Mouse (Mus musculus): ENCODE results near the gene Gpha2. TPM values are rescaled to one million over a fixed set of nuclear protein-coding genes. Genes with fewer than 3 reads are reported as not detected.

Gene Gpha2
- 0.72 TPM in 1 of 2 replicates, not detected in the other for polyA plus RNA-seq (2015; fragmentation: Nextera tagmentation; extraction: Ambion mirVana)

- Histone ChIP-seq H3K27ac (replicated peaks) (no peak within 1 kb of the TSS), H3K27me3 (no peaks in the 10 kb centered on the region), H3K9me3 (no peaks in the 10 kb centered on the region), H3K4me3 (no peak within 1 kb of the TSS), H3K9ac (no peak within 1 kb of the TSS), H3K4me2 (no peak within 1 kb of the TSS), H3K4me1 (replicated peaks) (no peaks in the 10 kb centered on the region), H3K36me3 (peaks cover 49% of the 10 kb centered on the region)
- no peak for ATAC-seq (ENCODE audit: low read depth)
- 21% methylated on average over 2 of the region's 2 CpGs for WGBS
These were observed at the start of gene Gpha2 for GRCm38 (mm10) chr19:6226135-6226534. Gene Gpha2 (plus strand): TSS chr19:6226380.

- no peak for ATAC-seq (ENCODE audit: low read depth)
- 85% methylated on average over 6 of the region's 6 CpGs for WGBS
- H3K36me3 ChIP-seq = no peaks in the 10 kb centered on the region
These were observed 47.4 kb upstream of the Gpha2 start for GRCm38 (mm10) chr19:6178775-6179174.

DNA sequence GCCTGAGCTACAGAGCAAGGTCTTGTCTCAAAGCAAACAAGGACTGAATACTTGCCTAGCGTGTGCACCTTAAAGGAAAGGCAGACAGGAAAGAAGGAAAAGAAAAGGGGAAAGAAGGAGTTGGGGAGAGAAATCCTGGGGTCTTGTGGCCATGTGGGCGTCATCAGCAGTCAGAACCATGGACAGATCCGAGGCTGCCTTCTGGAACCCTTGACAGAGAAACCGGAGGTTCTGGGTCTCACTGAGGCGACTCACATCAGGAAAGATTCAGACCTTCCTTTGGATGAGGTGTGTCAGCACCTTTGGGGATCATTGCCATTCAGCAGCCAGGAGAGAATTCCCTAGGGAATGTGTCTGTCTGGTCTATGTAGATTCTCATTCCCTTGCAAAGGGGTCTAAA is 44.6 kb upstream of the Gpha2 start:
- Histone ChIP-seq H3K27me3 (no peaks in the 10 kb centered on the region), H3K9ac (no peak overlapping the region), H3K36me3 (no peaks in the 10 kb centered on the region), H3K4me1 (replicated peaks) (no peaks in the 10 kb centered on the region), H3K4me3 (no peak overlapping the region), H3K4me2 (no peak overlapping the region), H3K9me3 (no peaks in the 10 kb centered on the region; the same call in 1 of the 2 replicates), H3K27ac (replicated peaks) (no peak overlapping the region)
- WGBS = 31% methylated on average over 5 of the region's 5 CpGs
- ATAC-seq (ENCODE audit: low read depth) = no peak

More at GRCm38 (mm10) chr19:6178775-6179174, 47.4 kb upstream of the Gpha2 start:
- Histone ChIP-seq H3K27ac (replicated peaks) (no peak overlapping the region), H3K9me3 (no peaks in the 10 kb centered on the region; the same call in 1 of the 2 replicates), H3K4me2 (no peak overlapping the region), H3K27me3 (no peaks in the 10 kb centered on the region), H3K9ac (no peak overlapping the region), H3K4me1 (replicated peaks) (no peaks in the 10 kb centered on the region), H3K4me3 (no peak overlapping the region)

DNA sequence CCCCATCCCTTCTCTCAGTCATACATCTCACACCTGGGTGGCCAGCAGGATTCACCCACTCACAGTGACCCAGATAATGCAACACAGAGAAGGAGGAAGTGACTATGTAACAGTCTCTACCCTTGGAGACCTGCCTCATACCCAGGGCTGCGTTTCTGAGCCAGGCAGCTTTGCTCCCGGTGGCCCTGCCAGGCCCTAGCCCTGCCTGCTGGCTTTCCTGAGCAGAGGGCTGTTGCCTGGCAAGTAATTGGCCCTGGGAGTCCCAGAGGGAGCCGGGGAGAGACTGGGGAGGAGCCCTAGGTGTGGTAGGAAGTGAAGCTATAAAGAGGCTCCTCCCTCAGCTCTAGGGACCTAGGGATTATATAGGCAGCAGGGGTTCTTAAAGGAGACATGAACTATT is 43.6 kb upstream of the Gpha2 start:
- ATAC-seq (ENCODE audit: low read depth) = no peak
- Histone ChIP-seq H3K27me3 (no peaks in the 10 kb centered on the region), H3K36me3 (no peaks in the 10 kb centered on the region), H3K4me2 (no peak overlapping the region), H3K4me1 (replicated peaks) (no peaks in the 10 kb centered on the region), H3K4me3 (no peak overlapping the region), H3K27ac (replicated peaks) (no peak overlapping the region), H3K9me3 (no peaks in the 10 kb centered on the region; the same call in 1 of the 2 replicates), H3K9ac (no peak overlapping the region)
- WGBS = 14% methylated on average over 3 of the region's 3 CpGs

- WGBS = 90% methylated on average over 23 of the region's 23 CpGs
- no peaks in the 10 kb centered on the region; the same call in 1 of the 2 replicates for H3K9me3 ChIP-seq
- H3K4me3 ChIP-seq = no peak within 1 kb of the TSS
- ATAC-seq (ENCODE audit: low read depth) = no peak
- H3K27me3 ChIP-seq = no peaks in the 10 kb centered on the region
- no peaks in the 10 kb centered on the region for H3K36me3 ChIP-seq
- H3K4me2 ChIP-seq = no peak within 1 kb of the TSS
- no peak within 1 kb of the TSS for H3K27ac ChIP-seq (replicated peaks)
- H3K9ac ChIP-seq = no peak within 1 kb of the TSS
- no peaks in the 10 kb centered on the region for H3K4me1 ChIP-seq (replicated peaks)
These were observed 42.0 kb upstream of the Gpha2 start, which contains the start of gene Majin for GRCm38 (mm10) chr19:6184131-6184530. Gene Majin (plus strand): TSS chr19:6184388.

GRCm38 (mm10) chr19:6204265-6204664 is 21.9 kb upstream of the Gpha2 start:
- no peaks in the 10 kb centered on the region for H3K27me3 ChIP-seq
- H3K36me3 ChIP-seq = no peaks in the 10 kb centered on the region
- no peak overlapping the region for H3K9ac ChIP-seq
- no peak overlapping the region for H3K4me3 ChIP-seq
- no peak overlapping the region for H3K4me2 ChIP-seq
- ATAC-seq (ENCODE audit: low read depth) = no peak
- no peaks in the 10 kb centered on the region for H3K4me1 ChIP-seq (replicated peaks)
- no peak overlapping the region for H3K27ac ChIP-seq (replicated peaks)
- H3K9me3 ChIP-seq = no peaks in the 10 kb centered on the region
- 80% methylated on average over 2 of the region's 2 CpGs for WGBS

GRCm38 (mm10) chr19:6206716-6207115 is 19.5 kb upstream of the Gpha2 start:
- Histone ChIP-seq H3K27me3 (no peaks in the 10 kb centered on the region), H3K27ac (replicated peaks) (no peak overlapping the region), H3K36me3 (no peaks in the 10 kb centered on the region), H3K4me3 (no peak overlapping the region), H3K4me1 (replicated peaks) (no peaks in the 10 kb centered on the region), H3K9ac (no peak overlapping the region), H3K9me3 (no peaks in the 10 kb centered on the region), H3K4me2 (no peak overlapping the region)
- no peak for ATAC-seq (ENCODE audit: low read depth)
- WGBS = 79% methylated on average over 5 of the region's 5 CpGs

DNA sequence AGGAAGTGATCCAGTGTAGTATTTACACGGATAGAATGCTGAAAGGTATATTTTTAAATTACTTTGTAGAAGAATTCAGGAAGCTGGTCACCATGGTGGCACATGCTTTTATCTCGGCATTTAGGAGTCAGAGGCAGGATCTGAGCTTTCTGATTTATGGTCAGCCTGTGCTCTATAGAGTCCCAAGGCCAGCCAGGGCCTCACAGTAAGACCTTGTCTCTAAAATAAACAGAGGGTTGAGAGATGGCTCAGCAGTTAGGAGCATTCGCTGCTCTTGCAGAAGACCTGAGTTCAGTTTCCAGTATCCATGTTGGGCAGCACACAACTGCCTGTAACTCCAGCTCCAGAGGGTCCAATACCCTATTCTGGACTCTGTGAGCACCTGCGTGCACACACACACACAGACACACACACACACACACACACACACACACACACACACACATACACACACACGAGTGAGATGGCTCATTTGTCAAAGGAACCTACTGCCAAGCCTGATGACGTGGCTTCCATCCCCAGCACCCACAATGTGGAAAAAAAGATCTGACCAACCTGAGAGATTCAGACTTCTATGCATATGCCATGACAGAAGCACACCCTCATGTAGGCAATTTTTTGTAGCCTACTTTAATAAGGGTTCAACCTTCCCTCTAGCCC is 10.0 kb upstream of the Gpha2 start:
- WGBS = 74% methylated on average over 6 of the region's 6 CpGs

GRCm38 (mm10) chr19:6218606-6219005 is 7.6 kb upstream of the Gpha2 start:
- Histone ChIP-seq H3K9ac (no peak overlapping the region), H3K4me2 (no peak overlapping the region), H3K4me1 (replicated peaks) (no peaks in the 10 kb centered on the region), H3K27ac (replicated peaks) (no peak overlapping the region), H3K9me3 (no peaks in the 10 kb centered on the region), H3K4me3 (no peak overlapping the region), H3K27me3 (no peaks in the 10 kb centered on the region), H3K36me3 (no peaks in the 10 kb centered on the region)
- no peak for ATAC-seq (ENCODE audit: low read depth)
- whole genome bisulfite sequencing = 70% methylated on average over 6 of the region's 6 CpGs

More for the DNA sequence above, 10.0 kb upstream of the Gpha2 start:
- Histone ChIP-seq H3K27ac (replicated peaks) (no peak overlapping the region), H3K4me1 (replicated peaks) (no peaks in the 10 kb centered on the region), H3K9me3 (no peaks in the 10 kb centered on the region), H3K9ac (no peak overlapping the region), H3K4me3 (no peak overlapping the region), H3K36me3 (no peaks in the 10 kb centered on the region), H3K4me2 (no peak overlapping the region), H3K27me3 (no peaks in the 10 kb centered on the region)
- ATAC-seq (ENCODE audit: low read depth) = no peak

GRCm38 (mm10) chr19:6226763-6227162 is 583 bp downstream of the Gpha2 start:
- peaks cover 55% of the 10 kb centered on the region for H3K36me3 ChIP-seq
- no peaks in the 10 kb centered on the region for H3K4me1 ChIP-seq (replicated peaks)
- no peak overlapping the region for H3K27ac ChIP-seq (replicated peaks)
- no peak overlapping the region for H3K4me3 ChIP-seq
- 89% methylated on average over 14 of the region's 14 CpGs for WGBS
- H3K27me3 ChIP-seq = no peaks in the 10 kb centered on the region
- H3K9ac ChIP-seq = no peak overlapping the region
- no peak overlapping the region for H3K4me2 ChIP-seq
- H3K9me3 ChIP-seq = no peaks in the 10 kb centered on the region
- ATAC-seq (ENCODE audit: low read depth) = no peak

GRCm38 (mm10) chr19:6227864-6228263 is 1.7 kb downstream of the Gpha2 start:
- H3K9ac ChIP-seq = no peak overlapping the region

DNA sequence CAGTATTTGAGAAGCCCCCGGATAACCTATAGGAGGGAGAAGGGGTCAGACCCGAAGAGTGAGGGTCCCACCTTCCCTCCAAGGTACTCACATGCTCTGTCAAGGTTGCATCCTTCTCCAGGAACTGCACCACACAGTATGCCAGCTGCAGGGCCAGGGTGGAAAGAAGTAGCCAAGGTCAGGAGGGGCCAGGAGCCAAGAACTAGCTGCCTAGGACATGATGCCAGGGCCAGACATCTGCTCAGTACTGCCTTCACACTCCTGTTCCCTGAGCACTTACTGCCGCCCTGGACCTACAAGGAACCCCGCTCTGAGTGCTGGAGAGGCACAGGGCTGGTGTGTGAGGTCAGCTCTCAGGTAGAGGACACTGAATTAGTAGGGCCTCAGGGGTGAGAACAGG is 4.2 kb downstream of the Gpha2 start:
- H3K9ac ChIP-seq = no peak overlapping the region
- H3K4me1 ChIP-seq (replicated peaks) = peaks cover 19% of the 10 kb centered on the region
- no peak overlapping the region for H3K4me2 ChIP-seq
- H3K9me3 ChIP-seq = no peaks in the 10 kb centered on the region
- WGBS = 87% methylated on average over 4 of the region's 4 CpGs
- H3K36me3 ChIP-seq = peaks cover 76% of the 10 kb centered on the region
- ATAC-seq (ENCODE audit: low read depth) = no peak
- no peaks in the 10 kb centered on the region for H3K27me3 ChIP-seq
- no peak overlapping the region for H3K27ac ChIP-seq (replicated peaks)
- H3K4me3 ChIP-seq = no peak overlapping the region

More at GRCm38 (mm10) chr19:6227864-6228263, 1.7 kb downstream of the Gpha2 start:
- H3K9me3 ChIP-seq = no peaks in the 10 kb centered on the region
- H3K4me1 ChIP-seq (replicated peaks) = no peaks in the 10 kb centered on the region
- H3K36me3 ChIP-seq = peaks cover 66% of the 10 kb centered on the region
- no peak for ATAC-seq (ENCODE audit: low read depth)
- no peak overlapping the region for H3K4me3 ChIP-seq
- H3K27ac ChIP-seq (replicated peaks) = no peak overlapping the region
- no peaks in the 10 kb centered on the region for H3K27me3 ChIP-seq
- 84% methylated on average over 4 of the region's 4 CpGs for WGBS
- no peak overlapping the region for H3K4me2 ChIP-seq

DNA sequence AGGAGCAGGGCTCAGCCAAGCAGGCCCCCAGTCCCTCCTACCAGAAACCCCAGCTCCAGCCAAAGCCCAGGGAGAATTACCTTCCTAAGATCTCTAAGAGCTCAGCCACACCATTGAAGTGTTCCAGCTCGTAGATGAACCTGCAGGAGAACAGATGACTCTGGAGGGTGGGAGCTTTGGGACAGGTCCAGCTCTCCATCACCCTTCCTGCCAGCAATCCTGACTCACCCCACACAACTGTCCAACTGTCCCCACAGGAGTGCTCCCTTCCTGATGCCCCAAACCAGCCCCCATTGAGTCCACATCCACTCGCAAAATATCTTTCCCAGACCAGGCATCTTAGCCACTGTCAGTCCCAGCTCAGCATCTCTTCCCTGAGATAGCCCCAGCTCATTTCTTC is 4.9 kb downstream of the Gpha2 start:
- no peak overlapping the region for H3K4me2 ChIP-seq
- ATAC-seq (ENCODE audit: low read depth) = no peak
- peaks cover 72% of the 10 kb centered on the region for H3K36me3 ChIP-seq
- H3K27me3 ChIP-seq = no peaks in the 10 kb centered on the region
- no peak overlapping the region for H3K27ac ChIP-seq (replicated peaks)
- 88% methylated on average over 2 of the region's 2 CpGs for WGBS
- H3K9ac ChIP-seq = no peak overlapping the region
- peaks cover 19% of the 10 kb centered on the region for H3K4me1 ChIP-seq (replicated peaks)
- H3K9me3 ChIP-seq = no peaks in the 10 kb centered on the region
- H3K4me3 ChIP-seq = no peak overlapping the region

All from neural tube, embryonic 13.5 days (tissue).